Mouse (Mus musculus) kidney, postnatal 0 days (tissue): ENCODE results near the gene Grk5. TPM values are rescaled to one million over a fixed set of nuclear protein-coding genes. Genes with fewer than 3 reads are reported as not detected.
A peak's percentile ranks its signal among the peaks of the same experiment; 100 is the strongest.

Experiments used
- ATAC-seq: fragments of 200-750 bp; cut with Nextera tagmentation; replicated peaks from 2 replicates; pipeline ENCODE4 v1.8.0; 2017; ENCODE audit warnings: low read depth, moderate number of reproducible peaks, moderate TSS enrichment, moderate library complexity; ENCODE audit not compliant: low FRiP score
- DNase-seq: peaks from one replicate; pipeline ENCODE4 v3.0.0-alpha.2; 2016; ENCODE audit warnings: low spot score
- H3K27ac ChIP-seq: fragments of 300-500 bp; sonication (generic); 2 replicates; pipeline ENCODE4 v1.5.1; 2014; ENCODE audit warnings: mild to moderate bottlenecking
- H3K27me3 ChIP-seq: fragments of 300-500 bp; sonication (generic); 2 replicates; pipeline ENCODE4 v1.6.1; 2014; ENCODE audit warnings: low read length, mixed read lengths; ENCODE audit not compliant: insufficient read depth
- H3K36me3 ChIP-seq: fragments of 300-500 bp; sonication (generic); 2 replicates; pipeline ENCODE4 v1.6.1; 2014; ENCODE audit warnings: low read length, mixed read lengths; ENCODE audit not compliant: insufficient read depth
- H3K4me1 ChIP-seq: fragments of 300-500 bp; sonication (generic); replicated peaks from 2 replicates; pipeline ENCODE4 v1.6.1; 2014; ENCODE audit warnings: antibody characterized with exemption, low read length, mixed read lengths; ENCODE audit not compliant: insufficient read depth
- H3K4me2 ChIP-seq: fragments of 300-500 bp; sonication (generic); 2 replicates; pipeline ENCODE4 v1.6.1; 2014; ENCODE audit warnings: mild to moderate bottlenecking, low read length, moderate library complexity, mixed read lengths
- H3K4me3 ChIP-seq: fragments of 300-500 bp; sonication (generic); replicated peaks from 2 replicates; pipeline ENCODE4 v1.5.1; 2014; ENCODE audit warnings: low read depth, low read length
- H3K9ac ChIP-seq: fragments of 300-500 bp; sonication (generic); 2 replicates; pipeline ENCODE4 v1.6.1; 2014; ENCODE audit warnings: low read depth, low read length
- H3K9me3 ChIP-seq: fragments of 300-500 bp; sonication (generic); replicated peaks from 2 replicates; pipeline ENCODE4 v1.6.1; 2016; ENCODE audit warnings: low read length, inconsistent platforms, mixed read lengths
- CTCF ChIP-seq: IDR thresholded peaks from 2 replicates; pipeline ENCODE4 v1.5.1; 2016; ENCODE audit warnings: antibody characterized with exemption, low read depth, mild to moderate bottlenecking, moderate library complexity
- WGBS: fragments of 180-500 bp; shearing (Covaris S2); extraction: QIAGEN DNeasy Blood & Tissue Kit; methylation state at CpG from one replicate; pipeline ENCODE4 v1.1.7; 2014; 5-methylcytosine and 5-hydroxymethylcytosine counted together
- polyA plus RNA-seq: library from polyadenylated mRNA; unstranded; fragments of >200 nt; fragmentation: Nextera tagmentation; extraction: Ambion mirVana; gene quantifications from 2 replicates; pipeline ENCODE4 v1.2.1, GENCODE M21; 2015

Grk5 gene
- polyA plus RNA-seq, 1 experiment from 2014 or later, result 2.3 TPM

GRCm38 (mm10) chr19:61048646-61049045 lies 159.1 kb downstream of the Grk5 start:
- H3K4me3 ChIP-seq, result no peak overlapping the region
- H3K27ac ChIP-seq, result 0 out of 2 replicates have a peak overlapping the region, but pooled peaks have one; percentile 36
- no peak for DNase-seq
- ATAC-seq, result no peak
- no peak overlapping the region for H3K9ac ChIP-seq
- no peak for TF ChIP-seq CTCF
- H3K4me1 ChIP-seq, result no peaks in the 10 kb centered on the region
- no peaks in the 10 kb centered on the region for H3K36me3 ChIP-seq
- no peaks in the 10 kb centered on the region for H3K27me3 ChIP-seq
- no peak overlapping the region for H3K4me2 ChIP-seq
- no peaks in the 10 kb centered on the region for H3K9me3 ChIP-seq
- WGBS, result 78% methylated on average over 2 of the region's 2 CpGs

DNA sequence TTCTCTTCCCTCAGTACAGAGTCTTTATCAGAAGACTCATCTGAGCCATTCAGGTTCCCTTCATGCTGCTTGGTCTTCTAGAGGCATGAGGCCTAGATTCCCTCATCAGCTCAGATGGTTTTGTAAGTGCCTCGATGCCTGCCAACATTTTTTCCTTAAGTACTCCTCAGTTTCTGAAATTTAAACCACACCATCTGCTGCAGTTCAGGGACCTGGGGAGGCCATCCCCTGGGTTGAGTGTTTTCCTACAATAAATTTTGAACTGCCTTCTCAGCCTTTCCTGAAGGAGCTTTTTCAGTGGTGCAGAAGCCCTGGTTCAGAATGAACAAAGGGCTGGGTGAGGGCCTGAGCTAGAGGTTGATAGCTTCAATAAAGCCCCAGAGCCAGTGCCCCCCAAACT lies 159.9 kb downstream of the Grk5 start:
- Histone ChIP-seq H3K27me3 (no peaks in the 10 kb centered on the region), H3K27ac (0 out of 2 replicates have a peak overlapping the region, but pooled peaks have one; percentile 36), H3K9ac (no peak overlapping the region), H3K4me3 (no peak overlapping the region), H3K4me2 (no peak overlapping the region), H3K4me1 (no peaks in the 10 kb centered on the region), H3K36me3 (no peaks in the 10 kb centered on the region), H3K9me3 (no peaks in the 10 kb centered on the region)
- ATAC-seq (no peak), DNase-seq (peak; percentile 75)
- 9% methylated on average over 1 of the region's 1 CpGs for WGBS
- no peak for TF ChIP-seq CTCF

GRCm38 (mm10) chr19:61051151-61051550 lies 161.6 kb downstream of the Grk5 start:
- Histone ChIP-seq H3K4me3 (no peak overlapping the region), H3K36me3 (no peaks in the 10 kb centered on the region), H3K9me3 (no peaks in the 10 kb centered on the region), H3K4me2 (no peak overlapping the region), H3K27me3 (no peaks in the 10 kb centered on the region), H3K27ac (no peak overlapping the region), H3K4me1 (no peaks in the 10 kb centered on the region), H3K9ac (no peak overlapping the region)
- DNase-seq, result no peak
- 85% methylated on average over 1 of the region's 1 CpGs for WGBS
- TF ChIP-seq CTCF, result no peak
- no peak for ATAC-seq

DNA sequence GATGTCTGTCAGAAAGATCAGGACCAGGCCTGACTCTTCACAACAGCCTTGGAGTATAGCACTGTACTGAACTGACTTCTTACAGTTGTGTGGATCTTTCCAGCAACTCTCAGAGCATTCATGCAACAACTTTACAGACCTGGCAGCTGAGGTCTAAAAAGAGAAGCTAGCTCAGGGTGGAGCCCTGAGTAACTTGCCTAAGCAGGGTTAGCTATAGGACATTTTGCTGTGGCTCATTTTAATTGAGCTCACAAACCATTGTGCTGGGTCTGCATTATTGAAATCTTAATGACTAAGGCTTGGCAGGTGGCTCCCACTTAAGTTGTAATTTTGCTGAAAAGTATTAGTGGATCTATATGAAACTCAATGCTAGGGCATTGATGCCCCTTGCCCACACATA lies 162.5 kb downstream of the Grk5 start:
- Histone ChIP-seq H3K36me3 (no peaks in the 10 kb centered on the region), H3K4me3 (no peak overlapping the region), H3K9me3 (no peaks in the 10 kb centered on the region), H3K27ac (no peak overlapping the region), H3K4me1 (0 out of 2 replicates have a peak, but pooled peaks cover 2% of the 10 kb centered on the region), H3K9ac (no peak overlapping the region), H3K27me3 (no peaks in the 10 kb centered on the region), H3K4me2 (no peak overlapping the region)
- DNase-seq (no peak), ATAC-seq (no peak)
- TF ChIP-seq CTCF, result no peak

DNA sequence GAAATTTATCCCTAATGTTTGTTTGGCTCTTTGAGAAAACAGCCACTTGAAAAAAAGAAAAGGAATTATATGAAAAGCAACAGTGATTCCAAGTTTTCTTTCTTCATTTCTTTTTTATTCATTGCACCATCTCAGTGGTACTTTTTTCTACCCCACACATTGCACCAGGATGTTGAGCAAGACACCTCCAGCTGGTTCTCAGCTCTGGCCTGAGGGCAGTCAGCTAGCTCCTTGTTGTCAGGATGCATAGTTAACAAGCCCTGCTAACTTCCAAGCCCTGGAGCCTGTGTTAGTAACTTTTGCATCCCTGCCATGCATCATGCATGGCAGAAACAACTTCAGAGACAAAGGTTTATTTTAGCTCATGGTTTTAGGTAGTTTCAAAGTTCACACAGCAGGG lies 163.2 kb downstream of the Grk5 start:
- DNase-seq, result no peak

GRCm38 (mm10) chr19:61056783-61057410 lies 167.3 kb downstream of the Grk5 start:
- DNase-seq (no peak), ATAC-seq (no peak)
- no peak for TF ChIP-seq CTCF
- H3K9ac ChIP-seq, result no peak overlapping the region
- no peaks in the 10 kb centered on the region for H3K36me3 ChIP-seq
- no peak overlapping the region for H3K4me3 ChIP-seq
- no peak overlapping the region for H3K4me2 ChIP-seq
- WGBS, result 58% methylated on average over 5 of the region's 5 CpGs
- H3K4me1 ChIP-seq, result 0 out of 2 replicates have a peak, but pooled peaks cover 6% of the 10 kb centered on the region
- no peaks in the 10 kb centered on the region for H3K27me3 ChIP-seq
- H3K27ac ChIP-seq, result peak overlapping the region; percentile 47
- no peaks in the 10 kb centered on the region for H3K9me3 ChIP-seq

More for the DNA sequence above, 163.2 kb downstream of the Grk5 start:
- Histone ChIP-seq H3K36me3 (no peaks in the 10 kb centered on the region), H3K4me3 (no peak overlapping the region), H3K9ac (no peak overlapping the region), H3K4me1 (0 out of 2 replicates have a peak, but pooled peaks cover 3% of the 10 kb centered on the region), H3K27ac (no peak overlapping the region), H3K9me3 (no peaks in the 10 kb centered on the region), H3K27me3 (no peaks in the 10 kb centered on the region), H3K4me2 (no peak overlapping the region)
- no peak for ATAC-seq
- no peak for TF ChIP-seq CTCF

DNA sequence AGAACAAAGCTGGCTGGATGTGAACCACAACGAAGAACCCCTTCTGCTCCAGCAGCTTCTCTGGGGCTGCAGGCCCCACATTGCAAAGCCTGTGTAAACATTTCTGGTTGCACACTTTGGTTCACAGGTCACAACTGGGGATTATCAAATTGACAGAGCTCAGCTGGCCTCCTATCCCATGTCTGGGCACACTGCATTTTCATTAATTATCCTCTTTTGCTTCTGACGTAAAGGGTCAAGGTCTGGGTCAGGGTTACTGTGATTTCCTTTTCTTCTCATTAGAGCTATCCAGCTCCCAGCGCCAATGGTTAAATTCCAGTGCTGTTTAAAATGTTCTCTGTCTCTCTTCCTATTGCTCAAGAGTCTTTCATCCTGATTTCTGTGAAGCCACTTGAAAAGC lies 168.0 kb downstream of the Grk5 start:
- no peak overlapping the region for H3K27ac ChIP-seq
- DNase-seq, result peak; percentile 89

More for the DNA sequence above, 168.0 kb downstream of the Grk5 start:
- no peaks in the 10 kb centered on the region for H3K9me3 ChIP-seq
- H3K4me3 ChIP-seq, result no peak overlapping the region
- no peak for TF ChIP-seq CTCF
- 0 out of 2 replicates have a peak, but pooled peaks cover 6% of the 10 kb centered on the region for H3K4me1 ChIP-seq
- no peak overlapping the region for H3K4me2 ChIP-seq
- H3K36me3 ChIP-seq, result no peaks in the 10 kb centered on the region
- WGBS, result 15% methylated on average over 3 of the region's 3 CpGs
- no peaks in the 10 kb centered on the region for H3K27me3 ChIP-seq
- no peak overlapping the region for H3K9ac ChIP-seq
- no peak; the same call in 1 of the 2 replicates for ATAC-seq
